Mouse (Mus musculus) liver, postnatal 0 days (tissue): ENCODE data around the gene Gm9887.

Experiments
- CTCF ChIP-seq: sonication (generic); IDR thresholded peaks from 2 replicates; pipeline ENCODE4 v1.5.1; 2016; ENCODE audit warnings: antibody characterized with exemption, low read depth
- EP300 ChIP-seq: IDR thresholded peaks from 2 replicates; pipeline ENCODE4 v1.6.1; 2016; ENCODE audit warnings: antibody characterized with exemption, low read depth, mild to moderate bottlenecking

DNA sequence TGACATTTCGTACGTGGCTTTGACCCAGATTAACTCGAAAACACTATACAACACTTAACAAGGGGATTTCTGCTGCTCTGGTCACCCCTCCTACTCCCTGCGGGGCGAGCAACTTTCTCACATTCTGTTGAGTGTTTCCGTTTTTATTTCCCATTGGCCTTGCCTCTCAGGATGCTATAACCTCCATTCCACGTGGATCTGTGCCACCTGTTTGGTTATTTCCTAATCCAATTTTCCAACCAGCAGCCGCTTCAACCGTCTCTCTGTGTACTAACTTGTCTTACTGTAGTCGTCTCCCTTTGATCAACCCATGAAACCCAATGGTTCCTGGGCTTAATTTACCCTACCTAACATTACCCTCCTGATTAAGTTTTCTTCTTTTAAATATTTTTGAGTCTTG lies 20.8 kb upstream of the Gm9887 start:
- no peak for TF ChIP-seq EP300
- TF ChIP-seq CTCF, result no peak
